Mouse (Mus musculus) small intestine, adult 2 months (tissue): Measurements from ENCODE around the gene Slc16a12. TPM values are rescaled to one million over a fixed set of nuclear protein-coding genes. Genes with fewer than 3 reads are reported as not detected.
A peak's percentile ranks its signal among the peaks of the same experiment; 100 is the strongest.

Experiments
- H3K27ac ChIP-seq: fragments of 200-500 bp; 2 replicates; pipeline ENCODE4 v1.5.1; 2012; ENCODE audit warnings: low read depth, low read length, control low read depth, inconsistent platforms; ENCODE audit not compliant: insufficient read depth
- H3K27me3 ChIP-seq: fragments of 200-500 bp; 2 replicates; pipeline ENCODE4 v1.6.1; 2012; ENCODE audit warnings: mild to moderate bottlenecking, moderate library complexity, low read length, inconsistent platforms; ENCODE audit not compliant: control insufficient read depth, insufficient read depth
- H3K36me3 ChIP-seq: fragments of 200-500 bp; 2 replicates; pipeline ENCODE4 v1.6.1; 2012; ENCODE audit warnings: mild to moderate bottlenecking, low read length, control low read depth, inconsistent platforms; ENCODE audit not compliant: control insufficient read depth, insufficient read depth
- H3K4me1 ChIP-seq: fragments of 200-500 bp; 2 replicates; pipeline ENCODE4 v1.6.1; 2012; ENCODE audit warnings: low read length, inconsistent platforms, mixed read lengths; ENCODE audit not compliant: control insufficient read depth, insufficient read depth, insufficient read length
- H3K4me3 ChIP-seq: fragments of 200-500 bp; 2 replicates; pipeline ENCODE4 v1.5.1; 2012; ENCODE audit warnings: low read depth, mild to moderate bottlenecking, control low read depth, inconsistent platforms, low read length, moderate library complexity
- CTCF ChIP-seq: fragments of 200-500 bp; IDR thresholded peaks from 2 replicates; pipeline ENCODE4 v1.5.1; 2012; ENCODE audit warnings: low read depth, mild to moderate bottlenecking, control low read depth, inconsistent platforms, low read length, moderate library complexity, mixed read lengths; ENCODE audit not compliant: insufficient replicate concordance, insufficient read length; ENCODE audit errors: extremely low read depth
- POLR2A ChIP-seq: fragments of 200-500 bp; IDR thresholded peaks from 2 replicates; pipeline ENCODE4 v1.6.1; 2012; ENCODE audit warnings: low read depth, mild to moderate bottlenecking, control low read depth, inconsistent platforms, low read length, moderate library complexity
- WGBS: fragments of 180-500 bp; shearing (Covaris S2); methylation state at CpG from one replicate; pipeline ENCODE4 v1.1.7; 2018; 5-methylcytosine and 5-hydroxymethylcytosine counted together
- polyA plus RNA-seq: library from polyadenylated mRNA; depleted of rRNA; stranded (reverse); fragments of >200 nt; gene quantifications from 2 replicates; pipeline ENCODE4 v1.2.3, GENCODE M21; 2012

Slc16a12 gene
- polyA plus RNA-seq, 1 experiment, result 1.3 TPM

DNA sequence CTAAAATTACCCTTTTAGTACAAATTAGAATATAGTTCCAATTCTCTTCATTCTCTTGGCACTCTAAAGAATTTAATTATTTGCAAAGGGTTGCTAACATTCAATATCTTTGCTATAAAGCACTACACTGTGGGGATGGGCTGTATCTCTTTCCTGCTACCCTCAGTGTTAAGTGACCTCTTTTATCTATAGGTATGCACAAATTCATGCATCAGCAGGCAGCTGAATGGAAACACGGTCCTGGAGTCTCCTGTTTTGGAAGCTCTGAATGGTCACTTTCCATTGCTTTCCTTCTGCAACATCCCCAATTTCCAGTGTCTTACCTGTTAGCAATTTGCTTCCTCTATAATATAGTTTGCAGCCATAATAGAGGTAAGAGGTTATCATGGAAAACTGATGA is 48.2 kb downstream of the Slc16a12 start:
- no peak overlapping the region for H3K4me3 ChIP-seq
- no peaks in the 10 kb centered on the region for H3K27me3 ChIP-seq
- TF ChIP-seq CTCF, result no peak
- H3K27ac ChIP-seq, result no peak overlapping the region
- 29% methylated on average over 1 of the region's 1 CpGs for WGBS
- peaks cover 5% of the 10 kb centered on the region for H3K4me1 ChIP-seq
- no peaks in the 10 kb centered on the region for H3K36me3 ChIP-seq

DNA sequence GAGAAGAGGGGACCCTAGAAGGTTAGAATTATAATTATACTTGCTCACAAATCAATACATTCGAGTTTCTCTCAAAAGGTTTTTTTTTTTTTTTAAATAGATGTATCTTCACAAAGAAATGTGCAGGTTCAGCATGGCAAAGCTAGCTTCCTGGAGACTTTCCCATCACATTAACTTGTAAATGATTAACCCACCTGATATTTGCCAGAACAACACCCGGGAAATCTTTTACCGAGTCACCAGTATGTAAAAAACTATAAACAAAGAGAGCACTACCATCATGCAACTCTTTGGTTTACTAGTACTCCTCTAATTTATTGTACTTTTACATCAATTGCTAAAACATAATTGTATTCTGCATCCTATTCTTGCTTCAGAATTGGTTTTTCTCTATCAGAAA is 48.7 kb downstream of the Slc16a12 start:
- 25% methylated on average over 3 of the region's 3 CpGs for WGBS
- peak overlapping the region; percentile 28; the same call in 1 of the 2 replicates for H3K27ac ChIP-seq
- H3K4me3 ChIP-seq, result no peak overlapping the region
- TF ChIP-seq CTCF (no peak), POLR2A (no peak)
- H3K4me1 ChIP-seq, result peaks cover 5% of the 10 kb centered on the region
- no peaks in the 10 kb centered on the region for H3K27me3 ChIP-seq
- H3K36me3 ChIP-seq, result no peaks in the 10 kb centered on the region

DNA sequence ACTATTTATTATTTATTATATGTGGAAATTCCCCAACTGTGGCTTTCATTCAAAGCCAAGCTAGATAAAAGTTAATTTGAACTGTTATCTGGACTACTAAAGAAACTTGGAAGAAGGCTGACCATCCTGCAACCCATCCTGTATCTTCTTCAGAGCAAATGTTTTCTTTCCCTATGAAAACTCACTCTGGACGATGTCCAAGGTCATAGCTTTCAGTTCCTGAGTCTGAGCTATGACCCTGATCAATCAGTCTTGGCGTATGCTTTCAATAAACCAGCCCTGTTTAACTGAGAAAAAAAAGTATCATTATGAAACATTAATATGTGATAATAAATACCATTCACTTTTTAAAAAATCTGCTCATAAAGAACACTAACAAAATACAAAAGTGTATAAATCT is 49.6 kb downstream of the Slc16a12 start:
- WGBS, result 28% methylated on average over 2 of the region's 2 CpGs
- Histone ChIP-seq H3K36me3 (no peaks in the 10 kb centered on the region), H3K4me1 (peaks cover 5% of the 10 kb centered on the region), H3K27ac (no peak overlapping the region), H3K27me3 (no peaks in the 10 kb centered on the region), H3K4me3 (no peak overlapping the region)
- TF ChIP-seq CTCF (no peak), POLR2A (no peak)

- Histone ChIP-seq H3K27ac (no peak overlapping the region), H3K4me3 (no peak overlapping the region), H3K27me3 (no peaks in the 10 kb centered on the region), H3K4me1 (peaks cover 5% of the 10 kb centered on the region), H3K36me3 (no peaks in the 10 kb centered on the region)
- WGBS, result 29% methylated on average over 8 of the region's 8 CpGs
- no peak for TF ChIP-seq CTCF
- no peak for TF ChIP-seq POLR2A
These were observed 50.6 kb downstream of the Slc16a12 start for GRCm38 (mm10) chr19:34696352-34696986.

DNA sequence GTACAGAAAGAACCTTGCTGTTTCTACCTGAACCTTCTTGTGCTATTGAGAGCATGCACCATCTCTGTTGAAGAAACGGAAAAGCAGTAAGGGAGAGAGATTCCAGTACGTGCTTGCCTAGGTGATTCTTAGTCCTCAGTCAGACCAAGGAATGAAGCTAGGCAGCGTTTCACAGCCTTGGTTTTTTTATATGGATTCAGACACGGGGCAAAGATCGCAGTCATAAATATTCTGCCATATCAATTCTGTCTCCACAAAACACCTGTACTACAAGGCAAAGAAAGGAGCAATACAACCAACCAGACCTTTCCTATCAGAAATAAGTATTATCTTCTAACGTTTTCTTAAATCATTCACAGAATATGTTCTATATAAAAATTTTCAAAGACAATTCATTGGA is 55.7 kb downstream of the Slc16a12 start:
- WGBS, result 24% methylated on average over 6 of the region's 6 CpGs
- Histone ChIP-seq H3K27me3 (no peaks in the 10 kb centered on the region), H3K27ac (0 out of 2 replicates have a peak overlapping the region, but pooled peaks have one; percentile 31), H3K36me3 (no peaks in the 10 kb centered on the region), H3K4me3 (no peak overlapping the region), H3K4me1 (0 out of 2 replicates have a peak, but pooled peaks cover 2% of the 10 kb centered on the region)
- TF ChIP-seq CTCF, result no peak
- no peak for TF ChIP-seq POLR2A

- no peak overlapping the region for H3K27ac ChIP-seq
- WGBS, result 82% methylated on average over 1 of the region's 1 CpGs
- H3K27me3 ChIP-seq, result no peaks in the 10 kb centered on the region
These were observed 61.6 kb downstream of the Slc16a12 start for GRCm38 (mm10) chr19:34685530-34685929.

GRCm38 (mm10) chr19:34684857-34685256 is 62.2 kb downstream of the Slc16a12 start:
- H3K27me3 ChIP-seq, result no peaks in the 10 kb centered on the region
- no peak overlapping the region for H3K4me3 ChIP-seq
- WGBS, result 54% methylated on average over 1 of the region's 1 CpGs
- no peak overlapping the region for H3K27ac ChIP-seq
- no peaks in the 10 kb centered on the region for H3K4me1 ChIP-seq
- TF ChIP-seq POLR2A (no peak), CTCF (peak; percentile 80; the same call in 1 of the 2 replicates)
- no peaks in the 10 kb centered on the region for H3K36me3 ChIP-seq

More at GRCm38 (mm10) chr19:34685530-34685929, 61.6 kb downstream of the Slc16a12 start:
- Histone ChIP-seq H3K4me1 (0 out of 2 replicates have a peak, but pooled peaks cover 1% of the 10 kb centered on the region), H3K4me3 (no peak overlapping the region), H3K36me3 (no peaks in the 10 kb centered on the region)
- TF ChIP-seq CTCF, result no peak
- no peak for TF ChIP-seq POLR2A

- Histone ChIP-seq H3K27me3 (no peaks in the 10 kb centered on the region), H3K4me1 (no peaks in the 10 kb centered on the region), H3K4me3 (no peak overlapping the region), H3K36me3 (no peaks in the 10 kb centered on the region), H3K27ac (no peak overlapping the region)
- WGBS, result 91% methylated on average over 4 of the region's 4 CpGs
- TF ChIP-seq POLR2A (no peak), CTCF (no peak)
These were observed 68.7 kb downstream of the Slc16a12 start for GRCm38 (mm10) chr19:34678428-34678827.
